Mouse (Mus musculus) heart, embryonic 13.5 days (tissue): ENCODE data around the gene Slc45a1. TPM values are rescaled to one million over a fixed set of nuclear protein-coding genes. Genes with fewer than 3 reads are reported as not detected.

Experiments
- ATAC-seq: fragments of 200-750 bp; cut with Nextera tagmentation; 2 replicates; pipeline ENCODE4 v1.8.0; 2017; ENCODE audit warnings: moderate TSS enrichment; ENCODE audit not compliant: insufficient number of reproducible peaks, low FRiP score, low TSS enrichment; ENCODE audit errors: extremely low read depth
- H3K27ac ChIP-seq: fragments of 300-500 bp; sonication (generic); replicated peaks from 2 replicates; pipeline ENCODE4 v1.5.1; 2015; ENCODE audit warnings: moderate library complexity, mild to moderate bottlenecking, inconsistent platforms
- H3K27me3 ChIP-seq: fragments of 300-500 bp; sonication (generic); replicated peaks from 2 replicates; pipeline ENCODE4 v1.6.1; 2015; ENCODE audit warnings: mild to moderate bottlenecking, inconsistent platforms
- H3K36me3 ChIP-seq: fragments of 300-500 bp; sonication (generic); 2 replicates; pipeline ENCODE4 v1.6.1; 2015; ENCODE audit warnings: mild to moderate bottlenecking, inconsistent platforms
- H3K4me1 ChIP-seq: fragments of 300-500 bp; sonication (generic); 2 replicates; pipeline ENCODE4 v1.6.1; 2015; ENCODE audit warnings: inconsistent platforms
- H3K4me2 ChIP-seq: fragments of 300-500 bp; sonication (generic); 2 replicates; pipeline ENCODE4 v1.6.1; 2015; ENCODE audit warnings: inconsistent platforms, mild to moderate bottlenecking, moderate library complexity
- H3K4me3 ChIP-seq: fragments of 300-500 bp; sonication (generic); 2 replicates; pipeline ENCODE4 v1.5.1; 2015; ENCODE audit warnings: moderate library complexity, mild to moderate bottlenecking, inconsistent platforms
- H3K9ac ChIP-seq: fragments of 300-500 bp; sonication (generic); 2 replicates; pipeline ENCODE4 v1.6.1; 2015; ENCODE audit warnings: inconsistent platforms, mild to moderate bottlenecking, moderate library complexity
- H3K9me3 ChIP-seq: fragments of 300-500 bp; sonication (generic); 2 replicates; pipeline ENCODE4 v1.6.1; 2016; ENCODE audit warnings: inconsistent platforms
- WGBS: fragments of 180-500 bp; shearing (Covaris S2); methylation state at CpG from one replicate; pipeline ENCODE4 v1.1.7; 2015; ENCODE audit warnings: mixed read lengths; 5-methylcytosine and 5-hydroxymethylcytosine counted together
- polyA plus RNA-seq: library from polyadenylated mRNA; unstranded; fragments of >200 nt; fragmentation: Nextera tagmentation; extraction: Ambion mirVana; gene quantifications from 2 replicates; pipeline ENCODE4 v1.2.1, GENCODE M21; 2015

Gene Slc45a1
- polyA plus RNA-seq, 1 experiment from 2014 or later, result 0.08 TPM

- no peak for ATAC-seq
- H3K9me3 ChIP-seq, result no peaks in the 10 kb centered on the region
- H3K27me3 ChIP-seq, result no peaks in the 10 kb centered on the region
- peak overlapping the region; percentile 29; the same call in 1 of the 2 replicates for H3K27ac ChIP-seq
- peaks cover 92% of the 10 kb centered on the region for H3K4me1 ChIP-seq
- H3K4me2 ChIP-seq, result no peak overlapping the region
- no peaks in the 10 kb centered on the region for H3K36me3 ChIP-seq
- no peak overlapping the region for H3K9ac ChIP-seq
- H3K4me3 ChIP-seq, result no peak overlapping the region
- WGBS, result 71% methylated on average over 8 of the region's 8 CpGs
Measured at GRCm38 (mm10) chr4:150587597-150588299, 64.2 kb downstream of the Slc45a1 start.

GRCm38 (mm10) chr4:150586275-150586674 is 65.7 kb downstream of the Slc45a1 start:
- peaks cover 92% of the 10 kb centered on the region for H3K4me1 ChIP-seq
- ATAC-seq, result no peak
- no peak overlapping the region for H3K27ac ChIP-seq
- H3K4me3 ChIP-seq, result no peak overlapping the region
- no peak overlapping the region for H3K4me2 ChIP-seq
- H3K27me3 ChIP-seq, result no peaks in the 10 kb centered on the region
- H3K9ac ChIP-seq, result no peak overlapping the region
- WGBS, result 80% methylated on average over 5 of the region's 5 CpGs
- H3K36me3 ChIP-seq, result no peaks in the 10 kb centered on the region
- no peaks in the 10 kb centered on the region for H3K9me3 ChIP-seq

GRCm38 (mm10) chr4:150585800-150586199 is 66.2 kb downstream of the Slc45a1 start:
- H3K4me3 ChIP-seq, result no peak overlapping the region
- H3K9me3 ChIP-seq, result no peaks in the 10 kb centered on the region
- ATAC-seq, result no peak
- peaks cover 92% of the 10 kb centered on the region for H3K4me1 ChIP-seq
- no peaks in the 10 kb centered on the region for H3K27me3 ChIP-seq
- no peaks in the 10 kb centered on the region for H3K36me3 ChIP-seq
- no peak overlapping the region for H3K4me2 ChIP-seq
- H3K27ac ChIP-seq, result no peak overlapping the region
- no peak overlapping the region for H3K9ac ChIP-seq
- 62% methylated on average over 2 of the region's 2 CpGs for WGBS

GRCm38 (mm10) chr4:150583777-150584135 is 68.2 kb downstream of the Slc45a1 start:
- WGBS, result 61% methylated on average over 3 of the region's 3 CpGs
- Histone ChIP-seq H3K27me3 (no peaks in the 10 kb centered on the region), H3K4me1 (peaks cover 75% of the 10 kb centered on the region), H3K9ac (peak overlapping the region; percentile 57), H3K27ac (peak overlapping the region; percentile 85), H3K36me3 (peaks cover 4% of the 10 kb centered on the region; the same call in 1 of the 2 replicates), H3K4me3 (no peak overlapping the region), H3K9me3 (no peaks in the 10 kb centered on the region), H3K4me2 (peak overlapping the region; percentile 41)
- ATAC-seq, result no peak

- H3K9me3 ChIP-seq, result no peaks in the 10 kb centered on the region
- H3K4me1 ChIP-seq, result peaks cover 74% of the 10 kb centered on the region
- H3K36me3 ChIP-seq, result peaks cover 5% of the 10 kb centered on the region; the same call in 1 of the 2 replicates
- H3K27me3 ChIP-seq, result no peaks in the 10 kb centered on the region
- H3K9ac ChIP-seq, result peak overlapping the region; percentile 57
- H3K27ac ChIP-seq, result peak overlapping the region; percentile 85
- H3K4me3 ChIP-seq, result no peak overlapping the region
- WGBS, result 28% methylated on average over 13 of the region's 13 CpGs
- ATAC-seq, result no peak
- H3K4me2 ChIP-seq, result peak overlapping the region; percentile 41
Measured at GRCm38 (mm10) chr4:150582966-150583776, 68.8 kb downstream of the Slc45a1 start.

GRCm38 (mm10) chr4:150581931-150582723 is 69.8 kb downstream of the Slc45a1 start:
- no peaks in the 10 kb centered on the region for H3K27me3 ChIP-seq
- H3K9ac ChIP-seq, result peak overlapping the region; percentile 44; the same call in 1 of the 2 replicates
- no peak for ATAC-seq
- no peak overlapping the region for H3K4me2 ChIP-seq
- WGBS, result 54% methylated on average over 10 of the region's 10 CpGs
- peaks cover 68% of the 10 kb centered on the region for H3K4me1 ChIP-seq
- no peak overlapping the region for H3K4me3 ChIP-seq
- H3K9me3 ChIP-seq, result no peaks in the 10 kb centered on the region
- H3K36me3 ChIP-seq, result peaks cover 12% of the 10 kb centered on the region
- H3K27ac ChIP-seq, result peak overlapping the region; percentile 85

Other genes with a start within 250 kb of the Slc45a1 start
- gene Errfi1, start 201.7 kb upstream of the Slc45a1 start, polyA plus RNA-seq, result 10.1 and 11.3 TPM in 2 replicates